Mouse (Mus musculus): ENCODE results near the gene Cd160.

DNA sequence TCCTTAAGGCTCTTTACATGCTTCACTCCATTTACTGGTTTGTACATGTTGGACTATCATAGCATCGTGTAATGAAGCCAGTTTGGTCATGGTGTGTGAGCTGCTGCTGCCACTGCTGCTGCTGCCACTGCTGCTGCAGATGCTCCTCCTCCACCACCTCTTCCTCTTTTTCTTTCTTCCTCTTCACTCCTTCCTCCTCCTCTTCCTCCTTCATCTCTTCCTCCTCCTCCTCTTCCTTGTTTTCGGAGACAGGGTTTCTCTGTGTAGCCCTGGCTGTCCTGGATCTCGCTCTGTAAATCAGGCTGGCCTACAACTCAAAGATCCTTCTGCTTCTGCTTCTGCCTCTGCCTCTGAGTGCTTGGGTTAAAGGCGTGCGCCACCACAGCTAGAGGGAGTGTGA, 59.2 kb downstream of the Cd160 start:
- TF ChIP-seq MAX (IDR thresholded peaks at IDR 0.05; ENCODE audit: low read length) (no peak), CTCF (IDR thresholded peaks at IDR 0.05 in 2 of 3, conservative IDR thresholded peaks at IDR 0.05 in 1 of 3; ENCODE audit: control insufficient read depth in 1 of 3, insufficient read depth in 1 of 3, low read depth in 2 of 3, low read length in 3 of 3, poor library complexity in 1 of 3, severe bottlenecking in 1 of 3) (peak in 1 of 3 experiments; percentile 17; a peak in 2 of 6 replicates), EP300 (IDR thresholded peaks at IDR 0.05; ENCODE audit: low read depth in 1 of 2, low read length in 2 of 2) (peak in 1 of 2 experiments; percentile 47; a peak in 2 of 4 replicates)
